Mouse (Mus musculus) 416B (cell line): ENCODE data around the gene Ptges2.

ENCODE experiments used
- DNase-seq: peaks from one replicate; pipeline ENCODE4 v3.0.0; 2011; ENCODE audit warnings: low read depth

Gene Ptges2

DNA sequence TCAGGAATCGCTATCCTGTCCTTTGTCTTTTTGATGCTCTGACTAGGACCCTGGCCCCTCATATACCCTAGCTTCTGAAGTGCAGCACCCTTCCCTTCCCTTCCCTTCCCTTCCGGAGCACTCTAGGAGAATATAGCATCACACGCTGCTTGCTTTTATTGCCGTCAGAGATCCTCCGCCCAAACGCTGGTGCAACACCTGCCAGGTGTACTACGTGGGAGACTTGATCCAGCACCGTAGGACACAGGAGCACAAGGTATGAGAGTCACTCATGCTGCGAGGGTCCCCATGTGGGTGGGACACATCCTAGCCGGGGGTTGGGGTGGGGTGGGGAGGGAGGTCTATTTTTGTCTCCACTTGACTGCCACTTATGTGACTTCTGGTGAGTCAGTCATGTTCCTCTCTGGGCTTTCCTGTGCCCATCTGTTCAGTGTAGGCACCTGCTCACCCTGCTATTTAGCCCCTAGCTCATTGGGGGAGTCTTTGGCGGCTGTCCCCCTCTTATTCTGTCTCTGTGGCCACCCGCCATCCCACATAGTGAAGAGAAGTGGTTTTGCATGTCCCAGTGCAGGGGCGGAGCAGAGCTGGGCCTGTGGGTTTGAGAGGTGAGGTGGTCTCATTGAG lies 20.3 kb upstream of the Ptges2 start:
- no peak for DNase-seq

DNA sequence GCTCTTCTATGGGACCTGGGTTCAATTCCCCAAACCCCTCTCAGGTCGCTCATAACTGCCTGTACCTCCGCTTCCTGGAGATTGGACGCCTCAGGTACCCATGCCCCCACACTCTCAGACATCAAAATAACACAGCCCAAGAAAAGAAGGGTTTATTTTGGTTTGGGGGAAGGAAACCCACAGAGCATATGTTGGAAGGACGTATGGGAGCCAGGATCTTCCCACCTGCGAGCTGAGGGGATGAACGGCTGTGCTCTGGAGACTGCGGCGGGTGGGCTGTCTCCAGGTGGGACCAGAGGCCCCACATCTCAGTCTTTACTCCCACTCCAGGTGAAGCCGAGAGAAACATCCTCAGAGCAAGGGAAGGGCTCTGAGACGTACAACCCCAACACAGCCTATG lies 18.7 kb upstream of the Ptges2 start:
- no peak for DNase-seq

GRCm38 (mm10) chr2:32380001-32380500 lies 15.6 kb upstream of the Ptges2 start:
- no peak for DNase-seq

DNA sequence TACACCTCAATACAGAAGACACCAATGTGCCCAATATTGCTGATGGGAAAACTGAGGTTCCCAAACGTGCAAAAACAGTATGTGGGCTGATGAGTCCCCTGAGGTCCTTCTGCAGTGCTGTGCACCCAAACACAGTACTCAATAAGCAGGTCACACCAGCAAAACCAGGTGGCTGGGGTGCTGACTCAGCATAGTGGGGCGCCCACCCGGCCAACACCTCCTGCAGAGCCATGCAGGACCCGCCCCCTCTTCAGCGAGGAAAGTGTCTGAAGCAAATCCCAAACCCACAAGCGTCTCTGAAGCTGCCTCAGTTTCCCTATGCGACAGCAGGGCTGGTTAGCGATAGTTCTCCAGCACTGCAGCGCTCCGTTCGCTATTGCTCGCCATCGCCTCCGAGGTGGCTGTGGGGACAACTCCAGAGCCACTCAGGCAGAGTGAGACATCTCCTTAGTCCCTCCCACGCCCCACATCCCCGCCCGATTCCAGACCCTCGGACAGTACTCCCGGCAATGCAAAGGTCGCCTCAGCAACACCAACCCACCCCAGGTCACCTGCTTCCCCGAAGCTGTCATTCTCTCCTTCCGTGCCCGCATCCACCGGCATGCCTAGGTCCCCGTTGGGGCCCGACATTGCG lies 14.4 kb upstream of the Ptges2 start:
- DNase-seq = no peak

- peak; percentile 92 for DNase-seq
Observed at GRCm38 (mm10) chr2:32381775-32382223, 13.9 kb upstream of the Ptges2 start, which contains the start of gene 1110008P14Rik. 1110008P14Rik (minus strand) TSS chr2:32381938.

GRCm38 (mm10) chr2:32382689-32383088 lies 13.0 kb upstream of the Ptges2 start:
- DNase-seq = no peak

DNA sequence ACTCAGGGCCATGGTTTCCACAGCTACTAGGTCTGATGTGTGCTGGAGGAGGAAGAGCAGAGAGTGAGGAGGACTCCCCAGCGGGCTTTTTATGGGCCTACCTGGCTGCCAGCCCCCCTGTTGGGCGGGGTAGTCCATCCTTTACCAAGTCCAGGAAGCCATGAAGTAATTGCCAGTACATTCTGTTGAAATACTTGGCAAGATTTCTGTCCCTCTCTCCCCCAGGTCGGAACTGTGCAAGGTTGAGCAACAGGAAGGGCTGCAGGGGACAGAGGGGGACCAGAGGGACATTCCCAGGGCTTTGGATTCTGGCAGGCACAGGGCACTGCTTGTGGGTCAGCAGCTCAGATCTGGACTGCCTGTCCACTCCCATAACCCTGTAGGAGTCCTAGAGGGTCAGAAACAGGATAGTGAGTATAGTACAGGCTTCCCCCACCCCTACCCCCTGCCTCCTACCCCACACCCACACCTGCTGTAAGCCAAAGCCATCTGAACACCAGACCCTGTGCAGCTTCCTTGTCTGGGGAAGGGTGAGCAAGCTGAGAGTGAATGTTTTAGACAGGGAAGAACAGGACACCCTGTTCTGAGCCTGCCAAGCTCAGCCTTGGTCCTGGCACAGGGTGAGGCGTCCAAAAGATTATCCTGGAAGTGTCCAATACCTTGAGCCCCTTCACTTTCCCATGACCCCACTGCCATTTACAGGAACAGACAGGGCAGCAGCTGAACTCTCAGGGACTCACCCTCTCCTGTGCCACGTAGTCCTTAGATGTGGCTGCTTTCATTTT lies 7.8 kb upstream of the Ptges2 start, which contains the start of gene Lcn2:
TSS of gene Lcn2 (minus strand) at position 547 of the 785 bp plus-strand sequence.
- peak; percentile 63 for DNase-seq

DNA sequence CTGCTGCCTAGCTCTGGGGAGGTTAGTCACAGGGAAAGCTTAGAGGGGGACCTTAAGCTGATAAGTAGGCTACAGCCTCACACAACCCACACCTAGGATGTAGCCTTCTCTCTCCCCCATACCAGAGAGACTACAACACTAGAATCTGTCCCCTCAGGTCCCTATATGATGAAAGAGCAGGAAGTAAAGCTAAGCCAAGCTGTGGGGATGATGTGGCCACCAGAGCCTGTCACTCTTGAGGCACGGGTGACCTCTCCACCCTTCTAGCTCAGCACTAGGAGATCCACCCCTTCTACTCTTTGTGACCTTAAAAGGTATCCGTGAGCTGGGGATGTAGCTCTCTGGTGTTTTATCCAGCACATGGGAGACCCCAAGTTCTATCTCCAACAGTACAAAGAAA lies 6.5 kb upstream of the Ptges2 start:
- DNase-seq = peak; percentile 50

DNA sequence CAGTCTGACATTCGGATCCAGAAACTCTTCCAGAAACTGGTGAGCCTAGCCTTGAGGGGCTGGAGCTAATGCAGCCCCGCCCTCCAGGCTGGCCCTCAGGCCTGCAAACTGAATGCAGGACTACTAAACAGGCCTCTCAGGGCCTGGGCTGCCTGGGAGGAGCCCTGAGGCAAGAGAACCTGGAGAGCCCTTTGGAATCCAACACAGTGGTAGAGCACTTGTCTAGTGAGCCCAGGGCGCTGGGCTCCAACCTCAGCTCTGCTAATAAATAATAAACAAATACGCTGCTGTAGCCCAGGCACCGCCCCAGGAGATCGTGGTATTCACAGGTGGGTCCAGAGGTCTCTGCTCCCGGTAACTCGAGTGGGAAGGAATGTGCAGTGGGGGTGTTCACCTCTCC lies 4.8 kb upstream of the Ptges2 start:
- no peak for DNase-seq

DNA sequence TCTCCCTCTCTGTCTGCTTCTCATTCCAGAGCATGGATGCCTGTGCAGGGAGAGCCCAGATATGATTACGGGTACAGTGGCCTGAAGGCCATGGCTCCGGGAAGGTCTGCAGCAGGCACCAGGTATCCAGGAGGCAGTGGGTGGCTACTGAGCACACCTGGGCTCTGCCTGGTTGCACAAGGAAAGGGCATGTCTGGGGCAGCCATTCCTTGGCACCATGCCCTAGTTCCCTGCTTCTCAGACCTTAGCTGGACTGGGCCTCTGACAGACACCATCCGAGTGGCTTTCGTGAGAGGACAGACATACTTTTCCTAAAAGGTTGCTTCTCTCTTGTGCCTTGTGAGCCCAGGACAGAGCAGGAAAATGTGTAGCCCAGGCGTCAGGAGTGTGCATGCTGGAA lies 3.6 kb upstream of the Ptges2 start:
- DNase-seq = no peak

DNA sequence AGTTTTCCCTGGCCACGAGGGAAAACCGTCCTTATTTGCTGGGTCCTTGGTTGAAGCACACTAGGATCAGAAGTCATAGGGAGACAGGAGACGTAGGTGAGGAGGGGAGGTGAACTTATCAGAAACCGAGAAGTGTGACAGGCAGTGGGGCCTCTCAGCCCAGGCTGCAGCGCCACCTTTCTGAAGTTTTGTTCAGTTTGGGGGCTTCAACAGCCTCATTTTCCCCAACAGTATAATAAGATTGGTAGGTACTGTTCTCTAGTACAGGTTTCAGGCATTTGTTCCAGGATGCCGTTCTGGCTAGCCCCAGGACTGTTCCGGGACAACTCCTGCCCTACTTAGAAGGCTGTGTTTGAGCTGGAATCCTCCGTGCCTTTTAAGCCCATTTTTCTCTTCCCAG lies 723 bp upstream of the Ptges2 start:
- peak; percentile 80 for DNase-seq

GRCm38 (mm10) chr2:32395946-32396621 lies 388 bp downstream of the Ptges2 start:
- peak; percentile 98 for DNase-seq

DNA sequence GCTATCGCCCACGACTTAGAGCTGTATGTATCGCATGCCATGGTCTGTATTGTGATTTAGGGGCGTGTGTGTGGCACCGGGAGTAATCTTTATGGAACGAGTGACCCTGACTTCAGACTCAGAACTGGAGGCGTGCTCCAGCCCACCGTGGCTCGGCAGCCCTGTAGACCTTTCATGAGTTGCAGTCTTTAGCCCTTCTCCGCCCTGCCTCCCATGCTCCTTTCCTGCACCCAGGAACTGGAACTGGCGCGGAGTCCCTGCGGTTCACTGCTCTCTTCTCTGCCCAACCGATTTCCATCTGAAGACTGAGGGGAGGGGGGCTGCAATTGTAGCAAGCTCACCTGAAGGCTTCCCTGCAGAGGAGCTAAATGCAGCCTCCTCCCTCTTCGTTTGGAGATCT lies 999 bp downstream of the Ptges2 start:
- DNase-seq = no peak

GRCm38 (mm10) chr2:32404663-32405062 lies 9.0 kb downstream of the Ptges2 start:
- peak; percentile 97 for DNase-seq

GRCm38 (mm10) chr2:32407144-32407824 lies 11.6 kb downstream of the Ptges2 start:
- DNase-seq = no peak

- DNase-seq = no peak
Observed at GRCm38 (mm10) chr2:32408429-32409424, 13.0 kb downstream of the Ptges2 start.

DNA sequence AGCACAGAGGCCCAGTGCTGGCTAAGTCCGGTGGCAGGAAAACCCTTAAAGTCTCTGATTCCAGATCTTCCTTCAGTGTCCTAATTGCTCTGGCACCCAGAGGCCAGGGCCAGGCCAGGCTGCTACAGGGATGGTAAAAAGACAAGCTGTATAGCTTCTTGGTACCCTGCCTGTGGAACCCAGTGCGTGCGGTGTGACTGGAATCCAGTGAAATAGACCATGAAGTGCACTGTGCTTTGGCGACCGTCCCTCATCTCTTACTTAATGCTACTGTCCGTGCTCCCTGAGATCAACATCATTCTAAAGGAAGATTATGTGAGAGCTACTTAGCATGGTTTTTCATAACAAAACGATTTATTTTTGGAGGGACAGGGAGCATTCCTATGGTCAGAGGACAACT lies 15.7 kb downstream of the Ptges2 start:
- no peak for DNase-seq

DNA sequence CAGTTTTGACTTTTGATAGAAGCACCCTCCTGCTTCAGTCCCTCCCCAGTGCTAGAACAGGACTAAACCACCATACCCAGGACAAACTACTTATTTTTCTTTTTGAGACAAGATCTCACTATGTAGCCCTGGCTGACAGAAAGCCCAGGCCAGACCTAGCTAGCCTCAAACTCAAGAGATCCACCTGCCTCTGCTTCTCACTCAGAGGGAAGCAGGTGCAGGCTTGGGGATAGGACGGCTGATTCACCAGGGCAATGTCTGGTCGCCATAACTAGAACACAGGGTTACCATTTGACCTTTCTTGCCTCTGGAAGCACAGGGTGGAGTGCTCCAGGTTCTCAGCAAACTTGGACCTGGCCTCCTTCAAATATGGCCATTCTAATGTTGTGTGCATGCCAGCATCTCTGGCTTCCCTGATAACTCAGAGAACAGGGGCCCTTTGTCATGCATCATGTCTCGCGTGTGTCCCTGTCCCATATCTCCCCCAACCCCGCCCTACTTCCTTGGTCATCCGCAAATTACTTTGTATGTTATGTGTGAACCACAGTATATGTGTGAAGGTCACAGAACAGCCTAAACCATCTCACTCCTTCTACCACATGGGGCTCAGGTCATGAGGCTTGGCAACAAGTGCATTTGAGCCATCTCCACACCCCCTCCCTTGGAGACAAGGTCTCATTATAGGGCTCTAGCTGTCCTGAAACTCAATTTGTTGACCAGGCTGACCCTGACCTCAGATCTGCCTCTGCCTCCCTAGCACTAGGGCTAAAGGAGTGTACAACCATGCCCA lies 17.2 kb downstream of the Ptges2 start:
- no peak for DNase-seq

DNA sequence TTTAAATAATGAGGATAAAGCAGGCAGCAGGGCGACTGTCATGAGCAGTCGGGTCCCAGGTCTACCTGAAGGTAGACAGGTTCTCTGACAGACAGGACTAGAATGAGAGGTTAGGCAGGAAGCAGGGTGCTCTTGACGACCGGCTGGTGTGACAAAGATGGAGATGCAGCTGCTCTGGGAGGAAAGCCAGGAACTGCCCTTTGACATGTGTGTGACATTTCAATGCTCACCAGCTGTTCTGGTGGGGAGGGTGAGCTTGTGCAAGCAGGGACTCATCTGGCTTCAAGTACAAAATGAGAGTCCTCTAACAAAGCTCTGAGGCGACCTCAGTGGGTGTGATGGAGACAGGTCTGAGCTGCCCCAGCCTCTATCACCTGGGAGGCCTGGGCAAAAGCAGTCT lies 18.2 kb downstream of the Ptges2 start:
- no peak for DNase-seq

GRCm38 (mm10) chr2:32415801-32416200 lies 20.1 kb downstream of the Ptges2 start:
- DNase-seq = no peak
